Comparison of ENCODE assay signal across 14 mouse cellular contexts in genomic region chr9:62358851-62359250, GRCm38 (mm10).
"Had no signal": no experiment of that assay in that cellular context is flagged by ENCODE, and none has a peak within 500 bp of the region (broad histone marks: within the 10 kb centered on the region; RNA-seq: fewer than 3 reads in every experiment).

No protein-coding gene starts in this region.

- H3K27ac ChIP-seq: kidney, postnatal 0 days; left cerebral cortex, adult 2 months; liver, embryonic 15.5 days; lung, embryonic 15.5 days; midbrain, embryonic 10.5 days; midbrain, embryonic 13.5 days; neural tube, embryonic 13.5 days had no signal

- DNase-seq: kidney, adult 18-20 months; layer of hippocampus, postnatal 36 days; lung, adult 18-20 months; lung, postnatal 10 days; lung, postnatal 36 days; thymus, postnatal 25 days had no signal

- H3K27me3 ChIP-seq: liver, embryonic 15.5 days; lung, embryonic 15.5 days; midbrain, embryonic 13.5 days; neural tube, embryonic 13.5 days had no signal

- H3K4me3 ChIP-seq: left cerebral cortex, adult 2 months; liver, embryonic 15.5 days; lung, embryonic 15.5 days; midbrain, embryonic 10.5 days; midbrain, embryonic 13.5 days; myocyte; neural tube, embryonic 13.5 days had no signal
